Mouse (Mus musculus) intestine, embryonic 16.5 days (tissue): ENCODE data around the gene Apold1. TPM values are rescaled to one million over a fixed set of nuclear protein-coding genes. Genes with fewer than 3 reads are reported as not detected.

Experiments
- ATAC-seq: fragments of 200-750 bp; cut with Nextera tagmentation; 2 replicates; pipeline ENCODE4 v1.8.0; 2017; ENCODE audit warnings: moderate TSS enrichment, moderate library complexity
- H3K27ac ChIP-seq: fragments of 300-500 bp; sonication (generic); 2 replicates; pipeline ENCODE4 v1.5.1; 2014; ENCODE audit warnings: mild to moderate bottlenecking, low read length
- H3K27me3 ChIP-seq: fragments of 300-500 bp; sonication (generic); replicated peaks from 2 replicates; pipeline ENCODE4 v1.6.1; 2014; ENCODE audit warnings: low read length, control low read depth, mixed read lengths; ENCODE audit not compliant: control insufficient read depth, insufficient read depth
- H3K36me3 ChIP-seq: fragments of 300-500 bp; sonication (generic); 2 replicates; pipeline ENCODE4 v1.6.1; 2014; ENCODE audit warnings: low read length, control low read depth; ENCODE audit not compliant: control insufficient read depth, insufficient read depth
- H3K4me1 ChIP-seq: fragments of 300-500 bp; sonication (generic); 2 replicates; pipeline ENCODE4 v1.6.1; 2014; ENCODE audit warnings: low read length, control low read depth, mixed read lengths; ENCODE audit not compliant: control insufficient read depth, insufficient read depth
- H3K4me2 ChIP-seq: fragments of 300-500 bp; sonication (generic); 2 replicates; pipeline ENCODE4 v1.6.1; 2014; ENCODE audit warnings: low read depth, low read length, control low read depth
- H3K4me3 ChIP-seq: fragments of 300-500 bp; sonication (generic); 2 replicates; pipeline ENCODE4 v1.5.1; 2014; ENCODE audit warnings: mild to moderate bottlenecking, low read length
- H3K9ac ChIP-seq: fragments of 300-500 bp; sonication (generic); 2 replicates; pipeline ENCODE4 v1.6.1; 2014; ENCODE audit warnings: low read depth, low read length
- H3K9me3 ChIP-seq: fragments of 300-500 bp; sonication (generic); 2 replicates; pipeline ENCODE4 v1.6.1; 2016; ENCODE audit warnings: low read length, control low read depth; ENCODE audit not compliant: control insufficient read depth
- WGBS: fragments of 180-500 bp; shearing (Covaris S2); extraction: QIAGEN DNeasy Blood & Tissue Kit; methylation state at CpG from one replicate; pipeline ENCODE4 v1.1.7; 2014; 5-methylcytosine and 5-hydroxymethylcytosine counted together
- polyA plus RNA-seq: library from polyadenylated mRNA; unstranded; fragments of >200 nt; fragmentation: Nextera tagmentation; extraction: Ambion mirVana; gene quantifications from 2 replicates; pipeline ENCODE4 v1.2.1, GENCODE M21; 2015

Apold1 gene
- polyA plus RNA-seq, 1 experiment from 2014 or later, result 2.8 TPM

DNA sequence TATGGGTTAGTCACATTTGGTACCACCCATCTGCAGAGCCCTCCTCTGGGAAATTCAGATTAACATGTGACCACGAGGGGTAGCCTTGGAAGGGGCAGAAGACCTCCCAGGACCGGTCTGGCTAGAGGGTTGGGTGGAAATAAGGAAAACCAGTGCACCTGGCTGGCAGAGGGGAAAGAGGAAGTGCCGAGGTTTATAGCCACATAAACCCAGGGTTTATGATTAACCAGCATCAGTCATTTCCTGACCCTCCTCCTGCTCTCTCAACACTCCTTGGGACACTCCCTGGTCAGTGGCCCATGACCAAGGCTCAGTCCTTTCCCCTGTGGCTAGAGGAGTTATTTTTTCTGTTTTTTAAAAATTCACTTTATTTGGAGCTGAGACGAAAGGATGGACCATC, 47.7 kb downstream of the Apold1 start:
- Histone ChIP-seq H3K27me3 (no peaks in the 10 kb centered on the region), H3K9me3 (no peaks in the 10 kb centered on the region), H3K9ac (no peak overlapping the region), H3K27ac (peak overlapping the region; percentile 33; the same call in 1 of the 2 replicates), H3K4me2 (no peak overlapping the region), H3K4me3 (no peak overlapping the region), H3K36me3 (no peaks in the 10 kb centered on the region), H3K4me1 (peaks cover 8% of the 10 kb centered on the region)
- WGBS, result 42% methylated on average over 4 of the region's 4 CpGs
- peak; percentile 88 for ATAC-seq

Other genes starting within 250 kb of the Apold1 start
- gene Dusp16, start 189.1 kb upstream of the Apold1 start, polyA plus RNA-seq, result 11.1 and 11.9 TPM in 2 replicates
- gene Crebl2, start 151.6 kb upstream of the Apold1 start, polyA plus RNA-seq, result 3.3 and 3.6 TPM in 2 replicates
- 8.1 and 9.5 TPM in 2 replicates for gene Gpr19, start 83.1 kb upstream of the Apold1 start, polyA plus RNA-seq
- 10.6 and 12.4 TPM in 2 replicates for gene Cdkn1b, start 61.3 kb upstream of the Apold1 start, polyA plus RNA-seq
- gene Ddx47, start 29.9 kb downstream of the Apold1 start, polyA plus RNA-seq, result 82.3 and 95.1 TPM in 2 replicates
- gene Gprc5a, start 83.9 kb downstream of the Apold1 start, polyA plus RNA-seq, result 8.3 and 10.8 TPM in 2 replicates
- 0.10 TPM in 2 replicates for gene Gprc5d, start 136.6 kb downstream of the Apold1 start, polyA plus RNA-seq
- gene Fam234b, start 216.3 kb downstream of the Apold1 start, polyA plus RNA-seq, result 36.9 and 37.6 TPM in 2 replicates
- 74.0 and 83.9 TPM in 2 replicates for gene Hebp1, start 216.3 kb downstream of the Apold1 start, polyA plus RNA-seq